Mouse (Mus musculus) mature B cell (primary cell): ENCODE measurements around the gene Trabd2b.

Experiments used
- in situ Hi-C: fragments of 300-500 bp; cut with MboI; formaldehyde crosslinking; loops from 2 replicates; pipeline ENCODE4 v1.14.3; 2019

Trabd2b gene

DNA sequence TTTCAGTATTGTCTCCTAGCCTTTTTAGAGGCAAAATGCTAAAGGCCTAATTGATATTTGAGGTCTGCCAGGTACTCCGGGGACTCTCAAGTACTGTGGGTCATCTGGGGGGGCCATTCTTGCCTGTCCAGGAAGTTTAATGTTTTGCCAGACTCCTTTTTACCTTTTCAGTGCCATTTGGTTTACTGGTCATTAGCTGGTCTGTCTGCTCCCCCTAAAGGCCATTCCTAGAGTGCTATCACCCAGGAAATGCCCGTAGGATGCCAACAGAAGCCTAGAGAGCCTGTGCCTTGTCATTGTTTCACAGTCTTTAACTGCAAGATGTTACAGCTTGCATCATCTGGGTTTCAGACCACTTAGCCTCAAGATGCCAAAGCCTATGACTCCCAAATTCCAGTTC is 35.7 kb downstream of the Trabd2b start:
- in situ Hi-C loops = no loop called here

DNA sequence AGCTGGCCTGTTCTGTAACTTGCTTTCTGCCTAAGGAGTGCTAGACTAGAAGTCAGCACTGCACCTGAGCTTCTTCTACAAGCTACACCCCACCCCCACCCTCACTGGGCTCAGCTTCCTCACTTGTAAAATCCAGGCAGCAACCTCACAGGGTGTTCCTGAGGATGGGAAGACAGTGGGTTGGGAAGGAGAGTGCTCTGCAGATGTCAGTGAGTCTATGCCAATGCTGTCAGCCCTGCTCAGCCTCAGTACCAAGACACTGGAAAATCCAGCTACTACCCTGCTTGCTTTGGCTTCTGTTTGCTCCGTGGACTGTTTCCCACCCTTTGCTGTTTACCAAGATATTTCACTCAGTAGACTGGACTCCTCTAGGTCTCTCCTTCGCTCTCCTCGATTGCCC is 36.1 kb downstream of the Trabd2b start:
- in situ Hi-C loops = no loop called here

GRCm38 (mm10) chr4:114448393-114449052 is 42.0 kb downstream of the Trabd2b start:
- in situ Hi-C loops = no loop called here

- in situ Hi-C loops = no loop called here
Measured at GRCm38 (mm10) chr4:114453101-114453500, 46.6 kb downstream of the Trabd2b start.

DNA sequence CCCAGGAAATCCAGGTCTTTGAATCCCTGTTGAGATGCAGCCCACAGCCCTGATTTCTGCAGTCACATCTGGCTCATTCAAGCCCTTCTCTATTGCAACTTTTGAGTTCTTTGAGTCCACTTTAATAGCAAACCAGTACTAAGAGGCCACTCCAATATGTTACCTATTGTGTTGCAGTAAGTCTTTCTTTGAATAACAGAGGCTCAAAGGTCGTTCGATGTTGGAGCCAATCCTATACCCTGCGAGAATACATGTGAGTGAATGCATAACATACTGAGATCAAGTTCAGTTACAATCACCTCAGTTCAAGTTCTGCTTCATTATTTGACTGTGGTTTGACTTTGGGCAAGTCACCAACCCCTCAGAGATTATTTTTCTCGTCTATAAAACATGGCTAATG is 47.5 kb downstream of the Trabd2b start:
- in situ Hi-C loops = no loop called here

DNA sequence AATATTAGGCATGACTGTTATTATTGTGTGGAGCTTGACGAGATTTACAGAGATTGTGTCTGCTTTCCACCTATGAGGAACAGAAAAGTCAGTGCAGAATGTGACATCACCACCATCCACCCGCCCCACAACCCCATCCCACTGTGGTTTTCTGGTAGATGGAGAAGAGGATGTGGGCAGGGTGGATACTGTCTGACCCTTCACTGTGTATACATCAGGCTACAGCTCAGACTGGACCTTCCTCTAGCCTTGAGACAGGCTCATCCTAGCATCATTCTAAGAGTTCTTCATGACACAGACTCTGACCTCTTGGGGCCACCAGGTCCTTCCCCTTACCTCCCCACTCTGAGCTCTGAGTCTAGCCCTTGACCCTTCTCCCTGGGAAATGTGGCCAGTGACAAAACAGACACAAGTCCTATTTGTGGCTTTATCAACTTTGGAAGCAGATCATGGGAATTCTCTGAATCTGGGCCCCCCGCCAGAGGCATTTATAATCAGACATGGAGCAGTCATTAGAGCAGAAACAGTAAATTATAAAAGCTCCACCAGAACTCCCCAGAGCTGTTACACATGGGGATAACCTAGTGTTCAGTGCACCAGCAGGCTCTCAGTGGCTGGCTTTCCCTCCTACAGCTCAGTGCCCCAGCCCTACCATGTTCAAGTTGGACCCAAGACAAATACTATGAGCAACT is 48.1 kb downstream of the Trabd2b start:
- in situ Hi-C loops = no loop called here

- in situ Hi-C loops = no loop called here
Measured at GRCm38 (mm10) chr4:114457111-114457510, 50.6 kb downstream of the Trabd2b start.

- in situ Hi-C loops = no loop called here
Measured at GRCm38 (mm10) chr4:114459591-114459990, 53.1 kb downstream of the Trabd2b start.

GRCm38 (mm10) chr4:114460401-114460800 is 53.9 kb downstream of the Trabd2b start:
- in situ Hi-C loops = no loop called here

- in situ Hi-C loops = no loop called here
Measured at GRCm38 (mm10) chr4:114461093-114461492, 54.6 kb downstream of the Trabd2b start.

DNA sequence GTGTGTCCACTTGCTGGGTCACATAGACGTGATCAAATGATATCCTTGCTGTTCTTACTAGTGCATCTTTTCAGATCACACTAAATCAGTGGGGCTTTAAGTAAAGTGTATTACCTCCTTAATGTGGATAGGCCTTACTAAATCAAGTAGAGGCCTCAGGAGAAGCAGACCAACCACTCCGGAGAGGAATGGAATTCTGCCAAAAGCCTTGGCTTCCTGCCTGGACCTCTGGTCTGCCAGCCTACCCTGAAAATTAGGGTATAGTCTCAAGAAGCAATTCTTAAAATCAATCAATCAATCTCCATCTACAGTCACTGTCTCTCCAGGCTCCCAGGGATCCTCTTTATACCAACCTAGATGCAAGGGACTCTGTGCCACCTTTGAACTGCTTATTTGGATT is 59.1 kb downstream of the Trabd2b start:
- in situ Hi-C loops = no loop called here

- in situ Hi-C loops = no loop called here
Measured at GRCm38 (mm10) chr4:114467371-114468094, 61.0 kb downstream of the Trabd2b start.

DNA sequence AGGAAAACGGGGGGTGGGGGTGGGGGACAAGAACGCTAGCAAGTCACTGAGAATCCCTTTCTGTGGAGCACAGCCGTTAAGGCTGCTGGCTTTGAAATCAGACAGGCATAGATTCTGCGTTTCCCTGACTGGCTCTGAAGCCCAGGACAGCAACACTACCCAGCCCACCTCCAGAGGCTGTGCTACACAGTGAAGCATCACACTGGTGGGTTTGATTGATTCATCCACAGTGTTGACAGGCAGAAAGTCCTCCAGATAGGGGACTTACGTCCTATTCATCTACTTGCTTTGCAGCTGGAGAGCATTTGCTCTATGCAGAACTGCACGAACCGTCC is 61.5 kb downstream of the Trabd2b start:
- in situ Hi-C loops = no loop called here

DNA sequence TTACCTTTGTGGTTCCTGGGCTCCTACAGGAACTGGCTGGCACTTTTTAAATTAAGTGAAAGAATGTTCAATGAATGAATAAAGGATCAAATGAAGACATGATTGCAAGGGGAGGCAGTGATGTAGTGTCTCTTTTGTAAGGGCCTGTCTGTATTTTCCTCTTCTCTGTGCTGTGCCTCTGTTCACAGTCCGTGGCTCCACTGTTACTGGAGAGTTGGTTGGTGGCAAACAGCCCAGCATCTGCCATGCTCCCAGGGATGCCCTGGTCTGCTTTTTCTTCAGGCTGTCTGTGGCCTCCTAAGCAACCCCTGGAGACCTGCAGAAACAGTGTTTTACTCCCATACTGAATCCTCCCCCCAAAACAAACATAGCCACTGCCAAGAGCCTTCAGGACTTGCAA is 63.4 kb downstream of the Trabd2b start:
- in situ Hi-C loops = no loop called here

DNA sequence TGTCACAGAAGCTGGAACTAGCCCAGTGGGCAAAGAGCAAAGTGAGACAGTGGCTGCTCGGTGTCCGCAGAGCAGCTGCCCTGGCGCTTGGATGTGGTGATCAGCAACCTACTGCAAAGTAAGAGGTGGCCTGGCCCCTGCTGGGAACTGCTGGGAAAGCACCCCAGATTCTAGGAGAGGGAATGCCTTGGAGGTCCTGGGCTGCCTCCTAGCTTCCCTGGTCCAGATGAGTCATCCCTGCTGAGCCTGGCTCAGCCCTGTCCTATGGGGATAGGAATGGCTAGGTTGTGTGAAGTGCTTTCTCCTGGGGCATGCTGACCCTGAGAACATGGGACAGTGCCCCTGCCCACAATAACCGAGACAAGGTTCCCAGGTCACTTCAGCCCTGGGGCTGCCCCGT is 65.6 kb downstream of the Trabd2b start:
- in situ Hi-C loops = no loop called here

GRCm38 (mm10) chr4:114476316-114476715 is 69.8 kb downstream of the Trabd2b start:
- in situ Hi-C loops = no loop called here

DNA sequence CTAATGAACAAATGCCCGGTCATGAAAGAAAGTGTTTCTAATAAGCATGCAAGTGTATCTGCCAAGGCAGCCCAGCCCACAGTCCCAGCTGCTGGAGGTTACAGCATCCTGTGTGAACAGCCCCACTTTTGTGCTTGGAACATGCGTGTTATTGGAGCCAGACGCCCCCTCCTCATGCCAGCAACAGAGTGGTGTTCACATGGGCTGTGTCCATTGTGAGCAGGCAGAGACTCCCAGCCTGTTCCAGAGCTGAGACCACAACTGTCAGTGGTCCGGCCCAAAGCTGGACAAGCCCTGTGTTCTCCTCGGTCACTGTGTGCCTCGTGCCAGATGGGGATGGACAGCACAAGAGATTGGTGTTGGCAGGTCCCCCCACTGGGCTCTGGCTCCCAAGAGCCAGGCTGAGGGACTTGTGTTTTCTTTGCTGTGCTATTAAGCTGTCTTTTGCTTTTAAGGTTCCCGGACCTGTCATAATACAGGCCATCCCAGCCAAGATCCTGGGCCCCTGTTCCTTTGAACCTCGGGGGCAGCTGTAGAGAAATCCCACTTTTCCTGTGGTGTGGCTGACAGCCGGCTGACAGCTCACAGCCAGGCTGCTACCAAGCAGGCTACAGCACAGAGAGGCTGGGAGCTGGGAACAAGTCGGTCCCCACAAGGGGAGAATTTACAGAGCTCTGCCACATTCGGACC is 70.7 kb downstream of the Trabd2b start:
- in situ Hi-C loops = no loop called here

GRCm38 (mm10) chr4:114481518-114481917 is 75.0 kb downstream of the Trabd2b start:
- in situ Hi-C loops = no loop called here

GRCm38 (mm10) chr4:114484173-114484572 is 77.6 kb downstream of the Trabd2b start:
- in situ Hi-C loops = no loop called here

- in situ Hi-C loops = no loop called here
Measured at GRCm38 (mm10) chr4:114485996-114486395, 79.5 kb downstream of the Trabd2b start.

- in situ Hi-C loops = no loop called here
Measured at GRCm38 (mm10) chr4:114486885-114487531, 80.5 kb downstream of the Trabd2b start.

GRCm38 (mm10) chr4:114487701-114488100 is 81.2 kb downstream of the Trabd2b start:
- in situ Hi-C loops = no loop called here
